Mouse (Mus musculus): ENCODE data around the gene Atp1b2.

DNA sequence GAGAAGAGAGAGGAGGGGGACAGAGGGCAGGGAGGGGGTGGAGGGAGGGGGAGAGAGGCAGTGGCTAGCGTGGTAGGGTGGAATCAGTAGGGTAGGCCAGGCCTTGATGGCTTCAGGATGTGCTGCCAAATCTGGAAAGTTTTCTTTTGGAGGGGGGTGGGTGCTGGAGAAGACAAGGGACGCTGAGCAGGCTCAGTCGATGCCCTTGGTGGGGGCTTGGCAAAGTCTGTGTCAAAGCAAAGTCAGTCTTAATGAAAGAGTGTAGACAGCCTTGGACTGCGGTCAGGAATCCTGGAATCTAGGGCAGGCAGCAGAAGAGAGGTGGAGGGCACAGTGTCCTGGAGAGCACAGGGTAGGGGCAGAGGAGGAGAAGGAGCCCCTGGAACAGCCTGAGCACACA, 5.2 kb upstream of the Atp1b2 start:
- TF ChIP-seq CTCF (IDR thresholded peaks at IDR 0.05; ENCODE audit: control insufficient read depth, insufficient read depth, insufficient replicate concordance, low read depth, low read length) (no peak), POLR2A (IDR thresholded peaks at IDR 0.05; ENCODE audit: control insufficient read depth, low read depth, low read length) (no peak)

Data from testis, adult 2 months (tissue).